Mouse (Mus musculus): ENCODE measurements at regions not wholly inside any gene's neighbourhood (a gene's known extent, or its start where the extent isn't known, plus 50 kb on each side); places are given as distances from the start of the nearest gene placed in this dataset.
"Not testable (repeated sequence)": the region's sequence is repeated elsewhere in the genome, so short reads cannot be mapped to it uniquely, and the experiment has no call there.

DNA sequence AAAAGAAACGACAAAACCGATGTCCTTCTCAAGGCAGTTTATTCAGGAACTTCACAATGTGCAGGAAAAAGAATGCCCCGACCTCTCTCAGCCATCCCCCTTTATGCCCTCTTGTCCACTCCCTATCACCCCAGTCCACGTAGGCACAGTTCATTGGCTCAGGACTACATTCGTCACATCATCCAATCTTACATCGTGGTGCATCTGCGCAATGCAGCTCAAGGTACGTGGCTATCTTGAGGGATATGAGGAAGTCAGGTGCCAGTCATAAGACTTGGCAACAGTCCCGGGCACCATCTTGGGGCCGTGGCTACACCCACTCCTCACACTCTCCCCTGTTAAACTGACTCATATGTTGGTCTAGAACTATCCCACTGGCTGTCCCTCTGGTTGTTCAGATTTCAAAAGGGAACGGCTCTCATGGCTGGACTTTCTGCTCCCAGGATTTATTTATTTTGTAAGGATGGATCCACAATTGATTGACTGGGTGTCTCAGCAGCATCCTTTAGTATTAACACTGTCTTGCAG, 87.4 kb upstream of the Olfr1402 start:
- not testable (repeated sequence) for DNase-seq (ENCODE audit: low spot score in 2 of 2)

DNA sequence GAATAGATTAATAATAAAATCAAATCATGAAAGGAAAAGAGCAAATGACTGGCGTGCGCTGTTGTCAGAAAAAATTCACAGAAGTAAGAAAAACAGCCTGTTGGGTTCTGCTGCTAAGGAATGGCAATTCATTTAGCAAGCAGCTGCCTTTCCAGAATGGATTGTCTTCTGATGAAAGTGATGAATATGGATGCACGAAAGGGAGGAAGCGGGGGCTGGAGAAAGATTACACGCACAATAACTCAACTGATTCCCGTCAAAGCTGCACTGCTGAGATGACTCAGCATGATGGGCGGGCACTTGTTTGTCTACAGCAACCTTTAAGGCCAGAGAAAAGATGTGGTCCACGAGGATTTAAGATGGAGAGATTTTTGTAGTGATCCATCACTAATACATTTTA, 85.4 kb upstream of the Olfr1402 start:
- DNase-seq (ENCODE audit: low spot score in 2 of 2) = peak in 1 of 2 experiments; percentile 16

DNA sequence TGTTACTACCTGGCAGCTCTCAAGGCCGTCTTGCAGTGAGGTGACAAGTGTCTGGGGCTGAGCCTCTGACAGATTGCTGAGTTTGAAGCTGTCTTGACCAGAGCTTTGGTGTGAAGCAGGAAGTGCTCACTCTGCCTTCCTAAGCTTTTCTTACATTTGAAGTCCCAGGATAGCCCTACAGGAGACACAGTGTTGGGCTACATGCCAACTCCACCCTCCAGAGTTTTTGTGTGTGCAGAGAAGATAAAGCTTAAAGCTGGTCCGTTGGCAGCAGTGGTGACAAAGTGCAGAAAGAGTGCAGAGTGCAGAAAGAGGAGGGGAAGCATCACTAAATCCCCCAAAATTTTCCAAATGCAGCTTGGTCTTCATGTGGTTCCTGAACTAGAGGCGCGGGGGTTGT, 70.1 kb upstream of the Olfr1402 start:
- DNase-seq (ENCODE audit: low spot score in 2 of 2) = no peak

DNA sequence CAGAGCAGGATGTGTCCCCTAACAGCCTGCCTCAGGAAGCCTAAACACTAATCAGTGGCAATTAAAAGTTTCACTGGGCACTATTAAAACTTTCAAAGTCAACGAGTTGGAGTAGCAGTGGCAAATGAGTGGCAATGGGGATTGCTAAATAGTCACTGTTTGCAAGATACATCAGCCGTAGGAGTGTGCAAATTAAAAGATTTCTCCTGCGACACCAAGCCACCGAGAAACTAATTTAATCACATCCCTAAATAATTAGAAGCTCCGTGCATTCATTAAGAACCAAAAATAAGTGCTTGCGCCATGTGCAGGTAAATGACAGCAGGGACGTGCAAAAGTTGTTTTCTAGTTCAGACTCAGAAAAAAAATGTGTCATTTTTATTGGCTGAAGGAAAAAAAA, 69.4 kb upstream of the Olfr1402 start:
- DNase-seq (ENCODE audit: low spot score in 2 of 2) = no peak

DNA sequence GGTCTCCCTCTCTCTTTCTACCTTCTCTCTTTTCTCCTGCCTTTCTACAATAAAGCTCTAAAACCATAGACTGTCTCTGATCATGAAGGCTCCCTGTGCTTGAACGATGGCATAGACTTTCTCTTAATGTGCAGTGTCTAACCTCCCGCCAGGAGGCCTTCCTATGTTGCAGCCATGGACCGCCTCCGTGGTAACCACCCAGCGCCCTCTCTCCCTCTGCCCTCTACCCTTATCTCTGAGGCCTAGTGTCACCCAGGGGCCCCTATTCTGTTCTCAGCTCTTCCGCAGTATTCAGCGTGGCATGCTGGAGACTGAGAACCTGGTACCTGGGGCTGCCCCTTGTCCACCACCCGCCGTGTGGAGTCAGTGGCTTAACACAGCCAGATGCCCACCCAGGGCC, 67.5 kb upstream of the Olfr1402 start:
- no peak for DNase-seq (ENCODE audit: low spot score in 2 of 2)

All from frontal cortex, postnatal 14 days (tissue).